Mouse (Mus musculus) T-cell, adult 66 days (primary cell): ENCODE results near the gene E030018B13Rik. TPM values are rescaled to one million over a fixed set of nuclear protein-coding genes. Genes with fewer than 3 reads are reported as not detected.

Source experiments
- total RNA-seq, 2 experiments: library from RNA; stranded (reverse); gene quantifications; 3 replicates in 1 of 2; 4 replicates in 1 of 2; pipeline ENCODE4 v1.2.4; 2023

The E030018B13Rik gene
- total RNA-seq: not detected

GRCm38 (mm10) chr7:63916268-63916907 lies at the start of gene E030018B13Rik:
E030018B13Rik (plus strand) TSS chr7:63916857.

DNA sequence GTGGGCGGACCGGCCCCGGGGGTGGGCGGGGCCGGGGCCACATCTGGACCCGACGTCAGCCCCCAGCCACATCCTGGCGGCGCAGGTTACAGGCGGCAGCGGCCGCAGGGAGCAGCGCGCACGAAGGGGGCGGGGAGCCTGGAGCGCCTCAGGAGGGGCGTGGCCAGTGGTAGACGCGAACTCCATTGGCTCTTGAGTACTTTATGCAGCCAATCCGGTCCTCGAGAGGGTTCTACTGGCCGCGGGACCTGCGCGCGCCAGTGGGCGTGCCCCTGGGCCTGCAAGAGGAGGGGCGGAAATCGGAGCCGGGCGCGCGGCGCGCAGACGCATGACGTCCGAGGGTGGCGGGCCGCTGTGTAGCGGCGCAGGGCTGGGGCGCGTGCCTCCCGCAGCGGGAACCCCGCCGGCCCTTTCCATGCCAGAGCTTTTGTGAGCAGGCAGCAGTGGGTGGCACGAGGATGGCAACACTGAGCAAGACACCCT lies 22.3 kb downstream of the E030018B13Rik start, which contains the start of gene Klf13:
Klf13 (minus strand) TSS at position 2 of the 483 bp plus-strand sequence.

Other genes starting within 250 kb of the E030018B13Rik start
- gene Klf13, start 22.1 kb downstream of the E030018B13Rik start, total RNA-seq: 100 to 1,000 TPM; 412 to 462 TPM
- 10 to 100 TPM; 19.3 to 24.9 TPM for gene Trpm1, start 237.0 kb downstream of the E030018B13Rik start, total RNA-seq